ENCODE assay signal across 7 mouse cellular contexts in the genomic region with DNA sequence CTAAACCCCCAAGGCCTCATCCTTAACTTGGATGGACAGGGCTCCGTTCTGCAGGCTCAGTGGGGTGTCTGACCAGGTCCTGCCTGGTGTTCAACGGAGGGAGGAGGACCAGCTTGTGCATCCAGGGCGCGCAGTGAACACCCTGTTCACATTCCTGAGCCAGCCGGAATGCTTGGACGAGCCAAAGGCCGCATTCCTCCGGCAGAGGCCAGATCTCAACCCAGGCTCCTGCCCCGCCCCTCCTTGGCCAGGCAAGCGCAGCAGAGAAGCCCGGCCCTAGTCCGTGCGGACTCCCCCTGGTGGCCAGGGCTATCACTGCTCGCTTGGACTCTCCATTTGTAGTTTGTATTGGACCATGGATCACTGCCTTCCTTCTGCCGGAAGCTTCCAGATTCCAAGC. TPM values are rescaled to one million over a fixed set of nuclear protein-coding genes. Genes with fewer than 3 reads are reported as not detected.
DNase-seq lines count a peak whose midpoint lies in the region; ATAC-seq and TF ChIP-seq lines count a peak whose summit lies in the region.

No protein-coding gene starts in this region.

- H3K27ac ChIP-seq in cortical plate, adult 2 months (ENCODE audit: insufficient read depth, low read length), result peak overlapping the region; percentile 63; the same call in 1 of the 2 replicates
- H3K27ac ChIP-seq in intestine, embryonic 14.5 days (ENCODE audit: low read depth), result peak overlapping the region; percentile 79

- H3K27me3 ChIP-seq in intestine, embryonic 14.5 days (replicated peaks; ENCODE audit: control insufficient read depth, insufficient read depth, low read length), result no peaks in the 10 kb centered on the region

- ATAC-seq in intestine, embryonic 14.5 days (replicated peaks; ENCODE audit: low FRiP score, low TSS enrichment, low read depth), result peak; percentile 81
- peak; percentile 90 for ATAC-seq in megakaryocyte progenitor cell, adult 5-6 weeks (replicated peaks; ENCODE audit: poor library complexity)

- WGBS in intestine, embryonic 14.5 days, result 9% methylated on average over 15 of the region's 15 CpGs

- H3K36me3 ChIP-seq in intestine, embryonic 14.5 days (ENCODE audit: control insufficient read depth, insufficient read depth, low read length), result no peaks in the 10 kb centered on the region

- H3K4me2 ChIP-seq in intestine, embryonic 14.5 days (ENCODE audit: low read length), result peak overlapping the region; percentile 25

- no peak overlapping the region for H3K9ac ChIP-seq in intestine, embryonic 14.5 days (ENCODE audit: low read length)

- no peaks in the 10 kb centered on the region for H3K9me3 ChIP-seq in intestine, embryonic 14.5 days (ENCODE audit: control insufficient read depth, low read length)

- peak; percentile 47 for TF ChIP-seq CTCF in cortical plate, adult 2 months (IDR thresholded peaks at IDR 0.05; ENCODE audit: extremely low read depth, insufficient read depth, low read length)

- no peak overlapping the region for H3K4me3 ChIP-seq in cortical plate, adult 2 months (ENCODE audit: insufficient read depth, low read length)
- H3K4me3 ChIP-seq in intestine, embryonic 14.5 days (ENCODE audit: low read depth, low read length), result no peak overlapping the region

- peak; percentile 98 to 99 for DNase-seq in adrenal gland, adult (ENCODE audit: inconsistent age in 2 of 2, low spot score in 1 of 2)
- peak; percentile 96 to 99 for DNase-seq in gastrocnemius, postnatal 36 days
- peak; percentile 88 for DNase-seq in intestine, embryonic 14.5 days (ENCODE audit: low spot score)
- peak; percentile 34 to 95 for DNase-seq in left cerebral cortex, postnatal 10 days (ENCODE audit: extremely low spot score in 1 of 2, low spot score in 2 of 2)
- peak; percentile 96 for DNase-seq in skeletal muscle tissue, adult 2 months (ENCODE audit: low read depth, low spot score)

- intact Hi-C loops in gastrocnemius, postnatal 36 days (cut with DNase I), result loop anchor here (1.0 kb wide), 1 partner anchor 65 kb away; no protein-coding TSS in a partner anchor
- intact Hi-C loops in left cerebral cortex, postnatal 10 days (cut with DNase I), result no loop called here

- H3K4me1 ChIP-seq in cortical plate, adult 2 months (ENCODE audit: control insufficient read depth, insufficient read depth, low read length), result no peaks in the 10 kb centered on the region
- peaks cover 43% of the 10 kb centered on the region for H3K4me1 ChIP-seq in intestine, embryonic 14.5 days (replicated peaks; ENCODE audit: control insufficient read depth, insufficient read depth, low read length)

- no peak for TF ChIP-seq POLR2A in cortical plate, adult 2 months (IDR thresholded peaks at IDR 0.05; ENCODE audit: extremely low read depth, insufficient read depth, low read length)

RNA-seq across cellular contexts. Expression of a gene that starts 55.2 kb away (rescaled TPM):
- 28.8 and 30.8 TPM in 2 replicates for polyA plus RNA-seq in cortical plate, adult 2 months (2012; rRNA removed)
- 10 to 100 TPM; 40.7 to 46.7 TPM for total RNA-seq in gastrocnemius, postnatal 36 days (2021)
- polyA plus RNA-seq in intestine, embryonic 14.5 days (2014; fragmentation: Nextera tagmentation; extraction: Ambion mirVana), result 24.4 and 24.9 TPM in 2 replicates
- total RNA-seq in left cerebral cortex, postnatal 10 days (2021), result 10 to 100 TPM; 29.2 to 30.1 TPM
- 1.3 and 1.6 TPM in 2 replicates for total RNA-seq in megakaryocyte progenitor cell, adult 5-6 weeks (2015)
- 0.54 and 2.8 TPM in 2 replicates for total RNA-seq in megakaryocyte progenitor cell, adult 5-6 weeks (2017)

Comparison
In these comparisons a context has a peak if more than half of its experiments do, and no peak if none do; other contexts are left out.
1. RNA of a gene that starts 55.2 kb away (total RNA-seq): 40.7 to 46.7 TPM in gastrocnemius, postnatal 36 days and 29.2 to 30.1 TPM in left cerebral cortex, postnatal 10 days; 0.54 to 2.8 TPM in megakaryocyte progenitor cell, adult 5-6 weeks; every median in the first group is over 4 times any median in the second.
2. Peak in every context shown above with its lines, with median percentiles within 50 percentile points of each other: DNase-seq.